Mouse (Mus musculus) adrenal gland, postnatal 36 days (tissue): ENCODE measurements around the gene Gemin7. TPM values are rescaled to one million over a fixed set of nuclear protein-coding genes. Genes with fewer than 3 reads are reported as not detected.
A peak's percentile ranks its signal among the peaks of the same experiment; 100 is the strongest.

Experiments used
- DNase-seq, 2 experiments: peaks; one replicate each; pipeline ENCODE4 v3.0.0; 2021; ENCODE audit warnings: mixed read lengths in 1 of 2
- total RNA-seq, 2 experiments: library from RNA; stranded (reverse); gene quantifications; 2 replicates each; pipeline ENCODE4 v1.2.3; 2021

Gene Gemin7
- total RNA-seq, 2 experiments from 2014 or later, result 71.8 to 90.6 TPM

- DNase-seq, result no peak
Measured at GRCm38 (mm10) chr7:19547344-19547969, 29.9 kb downstream of the Gemin7 start.

- DNase-seq, result no peak
Measured at GRCm38 (mm10) chr7:19546007-19546406, 31.4 kb downstream of the Gemin7 start.

- no peak for DNase-seq
Measured at GRCm38 (mm10) chr7:19543584-19543983, 33.8 kb downstream of the Gemin7 start.

GRCm38 (mm10) chr7:19542155-19542691 is 35.2 kb downstream of the Gemin7 start:
- peak; percentile 44 to 57 for DNase-seq

GRCm38 (mm10) chr7:19541681-19542154 is 35.7 kb downstream of the Gemin7 start:
- no peak for DNase-seq

GRCm38 (mm10) chr7:19540771-19541566 is 36.4 kb downstream of the Gemin7 start:
- peak in 1 of 2 experiments; percentile 39 for DNase-seq

GRCm38 (mm10) chr7:19534676-19535075 is 42.7 kb downstream of the Gemin7 start:
- peak; percentile 25 to 51 for DNase-seq

- DNase-seq, result no peak
Measured at GRCm38 (mm10) chr7:19532240-19532639, 45.2 kb downstream of the Gemin7 start.

- no peak for DNase-seq
Measured at GRCm38 (mm10) chr7:19531077-19531476, 46.3 kb downstream of the Gemin7 start.

GRCm38 (mm10) chr7:19525105-19525481 is 52.3 kb downstream of the Gemin7 start:
- DNase-seq, result no peak

GRCm38 (mm10) chr7:19524420-19525104 is 52.8 kb downstream of the Gemin7 start:
- DNase-seq, result no peak

GRCm38 (mm10) chr7:19523757-19524419 is 53.5 kb downstream of the Gemin7 start:
- peak; percentile 65 to 75 for DNase-seq

GRCm38 (mm10) chr7:19523017-19523756 is 54.2 kb downstream of the Gemin7 start:
- DNase-seq, result peak; percentile 25 to 29

GRCm38 (mm10) chr7:19520032-19520431 is 57.4 kb downstream of the Gemin7 start:
- no peak for DNase-seq

- DNase-seq, result peak; percentile 41 to 61
Measured at GRCm38 (mm10) chr7:19517652-19518365, 59.6 kb downstream of the Gemin7 start, which contains the start of gene Nkpd1. Gene Nkpd1, plus strand, starts transcription at chr7:19517838.

Other genes starting within 250 kb of the Gemin7 start
- gene Ercc1, start 232.8 kb downstream of the Gemin7 start, total RNA-seq, result 10 to 100 TPM; 33.0 to 38.8 TPM
- 10 to 100 TPM; 11.3 to 12.8 TPM for gene Cd3eap, start 218.1 kb downstream of the Gemin7 start, total RNA-seq
- gene Ppp1r13l, start 217.8 kb downstream of the Gemin7 start, total RNA-seq, result 1 to 10 TPM; 5.8 to 8.9 TPM
- gene Ercc2, start 195.6 kb downstream of the Gemin7 start, total RNA-seq, result 10 to 100 TPM; 29.7 to 32.8 TPM
- 1 to 10 TPM in 1 of 2 experiments, under 1 TPM in 1; 0.89 to 2.2 TPM for gene Klc3, start 173.5 kb downstream of the Gemin7 start, total RNA-seq
- under 1 TPM in 1 of 2 experiments, not detected in 1; 0.66 TPM for gene Ckm, start 172.8 kb downstream of the Gemin7 start, total RNA-seq
- gene Mark4, start 118.8 kb downstream of the Gemin7 start, total RNA-seq, result 10 to 100 TPM; 46.5 to 50.3 TPM
- gene Exoc3l2, start 114.3 kb downstream of the Gemin7 start, total RNA-seq, result 10 to 100 TPM; 41.1 to 49.6 TPM
- gene Bloc1s3, start 69.2 kb downstream of the Gemin7 start, total RNA-seq, result 10 to 100 TPM in 1 of 2 experiments, 1 to 10 TPM in 1; 8.7 to 12.1 TPM
- gene Trappc6a, start 69.2 kb downstream of the Gemin7 start, total RNA-seq, result 10 to 100 TPM; 73.1 to 91.1 TPM
- gene Nkpd1, start 59.8 kb downstream of the Gemin7 start, total RNA-seq, result under 1 TPM in 1 of 2 experiments, not detected in 1; 0.17 TPM
- 10 to 100 TPM; 65.5 to 70.2 TPM for gene Ppp1r37, start 14.5 kb downstream of the Gemin7 start, total RNA-seq
- gene Zfp296, start 308 bp downstream of the Gemin7 start, total RNA-seq, result under 1 TPM; 0.33 to 0.36 TPM
- 10 to 100 TPM; 28.1 to 39.7 TPM for gene Clasrp, start 26.9 kb upstream of the Gemin7 start, total RNA-seq
- gene Relb, start 51.8 kb upstream of the Gemin7 start, total RNA-seq, result 10 to 100 TPM; 33.6 to 34.7 TPM
- 100 to 1,000 TPM; 175 to 178 TPM for gene Clptm1, start 87.4 kb upstream of the Gemin7 start, total RNA-seq
- 1 to 10 TPM in 1 of 2 experiments, not detected in 1; 1.9 TPM for gene Apoc2, start 100.3 kb upstream of the Gemin7 start, total RNA-seq
- under 1 TPM in 1 of 2 experiments, not detected in 1; 0.40 TPM for gene Gm44805, start 103.8 kb upstream of the Gemin7 start, total RNA-seq
- gene Apoc4, start 103.9 kb upstream of the Gemin7 start, total RNA-seq, result 100 to 1,000 TPM in 1 of 2 experiments, 10 to 100 TPM in 1; 42.0 to 110 TPM
- 1,000 to 10,000 TPM in 1 of 2 experiments, 100 to 1,000 TPM in 1; 185 to 1,007 TPM for gene Apoc1, start 115.1 kb upstream of the Gemin7 start, total RNA-seq
- gene Apoe, start 121.6 kb upstream of the Gemin7 start, total RNA-seq, result 1,000 to 10,000 TPM in 1 of 2 experiments, 100 to 1,000 TPM in 1; 927 to 1,142 TPM
- gene Tomm40, start 137.8 kb upstream of the Gemin7 start, total RNA-seq, result 100 to 1,000 TPM; 124 to 135 TPM
- 100 to 1,000 TPM in 1 of 2 experiments, 10 to 100 TPM in 1; 70.0 to 115 TPM for gene Nectin2, start 172.9 kb upstream of the Gemin7 start, total RNA-seq
- 10 to 100 TPM; 43.5 to 53.8 TPM for gene Bcam, start 193.4 kb upstream of the Gemin7 start, total RNA-seq
- gene Cblc, start 219.2 kb upstream of the Gemin7 start, total RNA-seq, result not detected
- gene Bcl3, start 245.2 kb upstream of the Gemin7 start, total RNA-seq, result 10 to 100 TPM; 19.5 to 51.0 TPM